Mouse (Mus musculus) cerebellum, adult 2 months (tissue): ENCODE results near the gene Ppp4r3b. TPM values are rescaled to one million over a fixed set of nuclear protein-coding genes. Genes with fewer than 3 reads are reported as not detected.

Source experiments
- DNase-seq, 2 experiments: peaks; one replicate each; pipeline ENCODE4 v3.0.0; 2021
- H3K27ac ChIP-seq: fragments of 200-500 bp; 2 replicates; pipeline ENCODE4 v1.5.1; 2012; ENCODE audit warnings: low read length, control low read depth, inconsistent platforms; ENCODE audit not compliant: insufficient read depth
- H3K27me3 ChIP-seq: fragments of 200-500 bp; 2 replicates; pipeline ENCODE4 v1.6.1; 2012; ENCODE audit warnings: inconsistent platforms, mild to moderate bottlenecking, low read length, moderate library complexity; ENCODE audit not compliant: control insufficient read depth, insufficient read depth
- H3K4me1 ChIP-seq: fragments of 200-500 bp; 2 replicates; pipeline ENCODE4 v1.6.1; 2011; ENCODE audit warnings: low read length; ENCODE audit not compliant: control insufficient read depth, insufficient read depth
- H3K4me3 ChIP-seq: fragments of 200-500 bp; replicated peaks from 2 replicates; pipeline ENCODE3; 2011; ENCODE audit warnings: mild to moderate bottlenecking, low read depth, low read length, control low read depth; ENCODE audit not compliant: insufficient read depth
- CTCF ChIP-seq: fragments of 200-500 bp; IDR thresholded peaks from 2 replicates; pipeline ENCODE4 v1.5.1; 2011; ENCODE audit warnings: low read depth, mild to moderate bottlenecking, control low read depth, low read length, moderate library complexity, borderline replicate concordance; ENCODE audit not compliant: insufficient read depth
- POLR2A ChIP-seq: fragments of 200-500 bp; IDR thresholded peaks from 2 replicates; pipeline ENCODE4 v1.6.1; 2011; ENCODE audit warnings: low read length, control low read depth, borderline replicate concordance; ENCODE audit not compliant: insufficient read depth
- WGBS: fragments of 180-500 bp; shearing (Covaris S2); methylation state at CpG from one replicate; pipeline ENCODE4 v1.1.7; 2018; 5-methylcytosine and 5-hydroxymethylcytosine counted together
- polyA plus RNA-seq: library from polyadenylated mRNA; depleted of rRNA; stranded (reverse); fragments of >200 nt; gene quantifications from 2 replicates; pipeline ENCODE4 v1.2.3, GENCODE M21; 2012

Ppp4r3b gene
- polyA plus RNA-seq, 1 experiment, result 21.5 TPM

GRCm38 (mm10) chr11:29173125-29173631, 488 bp downstream of the Ppp4r3b start:
- peak; percentile 41; the same call in 1 of the 2 replicates for TF ChIP-seq CTCF
- 0 out of 2 replicates have a peak, but pooled peaks have one; percentile 23 for TF ChIP-seq POLR2A
- no peaks in the 10 kb centered on the region for H3K4me1 ChIP-seq
- no peaks in the 10 kb centered on the region for H3K27me3 ChIP-seq
- peak overlapping the region; percentile 72 for H3K27ac ChIP-seq
- H3K4me3 ChIP-seq, result peak overlapping the region; percentile 84
- peak in 1 of 2 experiments; percentile 54 for DNase-seq
- WGBS, result 1% methylated on average over 38 of the region's 38 CpGs

- no peaks in the 10 kb centered on the region for H3K27me3 ChIP-seq
- no peak for TF ChIP-seq CTCF
- no peak for TF ChIP-seq POLR2A
- H3K27ac ChIP-seq, result no peak overlapping the region
- DNase-seq, result no peak
- H3K4me1 ChIP-seq, result no peaks in the 10 kb centered on the region
- peak overlapping the region; percentile 84 for H3K4me3 ChIP-seq
- WGBS, result 3% methylated on average over 13 of the region's 13 CpGs
Observed at GRCm38 (mm10) chr11:29173706-29174436, 1.2 kb downstream of the Ppp4r3b start.

- Histone ChIP-seq H3K4me1 (no peaks in the 10 kb centered on the region; the same call in 1 of the 2 replicates), H3K4me3 (no peak overlapping the region), H3K27me3 (no peaks in the 10 kb centered on the region), H3K27ac (no peak overlapping the region)
- 96% methylated on average over 1 of the region's 1 CpGs for WGBS
- DNase-seq, result no peak
- TF ChIP-seq CTCF, result no peak
Observed at GRCm38 (mm10) chr11:29179319-29179718, 6.6 kb downstream of the Ppp4r3b start.

- peak; percentile 63 to 80 for DNase-seq
- TF ChIP-seq POLR2A, result no peak
- TF ChIP-seq CTCF, result no peak
- H3K27ac ChIP-seq, result no peak overlapping the region
- no peaks in the 10 kb centered on the region for H3K27me3 ChIP-seq
- WGBS, result 4% methylated on average over 3 of the region's 3 CpGs
- H3K4me1 ChIP-seq, result no peaks in the 10 kb centered on the region; the same call in 1 of the 2 replicates
- no peak overlapping the region for H3K4me3 ChIP-seq
Observed at GRCm38 (mm10) chr11:29180657-29181056, 8.0 kb downstream of the Ppp4r3b start.

GRCm38 (mm10) chr11:29181751-29182150, 9.1 kb downstream of the Ppp4r3b start:
- TF ChIP-seq CTCF, result no peak
- no peak for TF ChIP-seq POLR2A
- no peaks in the 10 kb centered on the region for H3K27me3 ChIP-seq
- no peak overlapping the region for H3K4me3 ChIP-seq
- no peaks in the 10 kb centered on the region; the same call in 1 of the 2 replicates for H3K4me1 ChIP-seq
- no peak for DNase-seq
- 64% methylated on average over 5 of the region's 5 CpGs for WGBS
- H3K27ac ChIP-seq, result no peak overlapping the region

- no peaks in the 10 kb centered on the region for H3K4me1 ChIP-seq
- 83% methylated on average over 2 of the region's 2 CpGs for WGBS
- TF ChIP-seq POLR2A, result no peak
- TF ChIP-seq CTCF, result no peak
- DNase-seq, result no peak
- no peak overlapping the region for H3K27ac ChIP-seq
- no peaks in the 10 kb centered on the region for H3K27me3 ChIP-seq
- no peak overlapping the region for H3K4me3 ChIP-seq
Observed at GRCm38 (mm10) chr11:29188981-29189380, 16.3 kb downstream of the Ppp4r3b start.

- 79% methylated on average over 5 of the region's 5 CpGs for WGBS
- Histone ChIP-seq H3K4me1 (no peaks in the 10 kb centered on the region), H3K27ac (no peak overlapping the region), H3K4me3 (no peak overlapping the region), H3K27me3 (no peaks in the 10 kb centered on the region)
- no peak for TF ChIP-seq POLR2A
- TF ChIP-seq CTCF, result no peak
- no peak for DNase-seq
Observed at GRCm38 (mm10) chr11:29203653-29204052, 31.0 kb downstream of the Ppp4r3b start.

- no peak for DNase-seq
- Histone ChIP-seq H3K4me1 (no peaks in the 10 kb centered on the region), H3K4me3 (no peak overlapping the region), H3K27ac (no peak overlapping the region), H3K27me3 (no peaks in the 10 kb centered on the region)
- no peak for TF ChIP-seq POLR2A
- TF ChIP-seq CTCF, result no peak
- 93% methylated on average over 2 of the region's 2 CpGs for WGBS
Observed at GRCm38 (mm10) chr11:29209774-29210173, 37.1 kb downstream of the Ppp4r3b start.
